25 mouse cellular contexts compared by ENCODE assay signal in the genomic region with DNA sequence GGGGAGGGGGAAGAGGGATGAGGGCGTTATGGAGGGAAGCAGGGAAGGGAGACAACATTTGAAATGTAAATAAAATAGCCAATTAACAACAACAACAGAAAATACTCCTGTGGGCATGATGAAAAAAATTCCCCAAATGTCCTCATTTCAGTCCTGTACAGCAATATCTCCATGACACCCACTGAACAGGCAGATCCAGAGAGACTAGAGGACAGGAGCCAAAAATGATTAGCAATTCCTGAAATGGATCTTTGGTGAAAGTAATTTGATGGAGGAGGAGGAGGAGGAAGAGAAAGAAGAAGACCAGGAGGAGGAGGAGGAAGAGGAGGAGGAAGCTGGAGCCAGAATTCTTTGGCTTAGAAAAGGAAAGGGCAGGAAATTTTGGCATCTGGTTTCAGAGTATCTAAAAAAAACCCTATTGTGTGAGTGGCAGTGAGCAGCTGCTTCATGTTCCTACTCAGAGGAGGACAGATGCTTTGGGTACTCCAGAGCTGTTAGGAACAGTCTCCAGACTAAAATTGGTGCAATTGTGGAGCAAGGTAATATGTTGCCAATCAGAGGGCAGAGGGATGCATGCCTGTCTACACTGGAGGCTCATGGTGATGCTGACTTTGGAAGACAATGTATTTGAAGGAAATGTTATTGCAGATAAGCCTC.
DNase-seq lines count a peak whose midpoint lies in the region; ATAC-seq and TF ChIP-seq lines count a peak whose summit lies in the region.
"Had no signal": no experiment of that assay in that cellular context is flagged by ENCODE, and none has a peak within 500 bp of the region (broad histone marks: within the 10 kb centered on the region; RNA-seq: fewer than 3 reads in every experiment).

No protein-coding gene starts in this region.

- TF ChIP-seq EP300 in lung, postnatal 0 days (IDR thresholded peaks at IDR 0.05), result no peak

- H3K4me3 ChIP-seq in lung, postnatal 0 days (ENCODE audit: low read depth, low read length), result no peak overlapping the region
- no peak overlapping the region for H3K4me3 ChIP-seq in myocyte
- H3K4me3 ChIP-seq: erythroblast, embryonic 14.5 days; forebrain, embryonic 13.5 days; intestine, embryonic 15.5 days; limb, embryonic 10.5 days; midbrain, embryonic 10.5 days had no signal

- no peaks in the 10 kb centered on the region for H3K9me3 ChIP-seq in lung, postnatal 0 days (ENCODE audit: low read length)
- H3K9me3 ChIP-seq: forebrain, embryonic 13.5 days; intestine, embryonic 15.5 days; limb, embryonic 10.5 days; midbrain, embryonic 10.5 days had no signal

- DNase-seq in frontal cortex, adult 2 months (ENCODE audit: extremely low spot score in 1 of 2, low spot score in 1 of 2), result peak; percentile 27 to 44
- DNase-seq in frontal cortex, postnatal 14 days (ENCODE audit: low spot score in 2 of 2), result no peak
- DNase-seq in lung, postnatal 0 days (ENCODE audit: low spot score), result peak; percentile 31
- DNase-seq in lung, postnatal 25 days (ENCODE audit: low spot score), result no peak
- DNase-seq in layer of hippocampus, adult 8-10 months (ENCODE audit: low spot score in 2 of 2), result peak; percentile 38 to 52
- no peak for DNase-seq in adrenal gland, adult 2 months
- DNase-seq: adrenal gland, postnatal 25 days; cerebellum, adult 8-10 months; heart, adult 11 months; heart, postnatal 36 days; kidney, adult 9 months; kidney, postnatal 25 days; lung, adult 18-20 months; retina, postnatal 1 day had no signal

- H3ac ChIP-seq in myocyte (ENCODE audit: control insufficient read depth, insufficient read length), result no peak overlapping the region

- H3K27ac ChIP-seq in lung, postnatal 0 days (ENCODE audit: low read length), result no peak overlapping the region
- H3K27ac ChIP-seq: forebrain, embryonic 13.5 days; hindbrain, embryonic 14.5 days; intestine, embryonic 15.5 days; limb, embryonic 10.5 days; macrophage; midbrain, embryonic 10.5 days had no signal

- no peaks in the 10 kb centered on the region for H3K4me1 ChIP-seq in lung, postnatal 0 days (ENCODE audit: insufficient read depth, low read depth, low read length)
- H3K4me1 ChIP-seq: forebrain, embryonic 13.5 days; intestine, embryonic 15.5 days; limb, embryonic 10.5 days; midbrain, embryonic 10.5 days had no signal

- H3K9ac ChIP-seq in lung, postnatal 0 days (replicated peaks; ENCODE audit: low read depth), result no peak overlapping the region
- H3K9ac ChIP-seq: forebrain, embryonic 13.5 days; hindbrain, embryonic 14.5 days; intestine, embryonic 15.5 days had no signal

- H3K4me2 ChIP-seq in lung, postnatal 0 days (replicated peaks; ENCODE audit: low read depth, low read length), result no peak overlapping the region
- H3K4me2 ChIP-seq in myocyte (ENCODE audit: low read depth), result peak overlapping the region; percentile 51
- H3K4me2 ChIP-seq: forebrain, embryonic 13.5 days; hindbrain, embryonic 14.5 days; intestine, embryonic 15.5 days; liver, embryonic 11.5 days had no signal

- ATAC-seq in lung, postnatal 0 days, result no peak
- ATAC-seq in inflammation-experienced regulatory T-cells, adult 6 months, result no peak
- ATAC-seq: forebrain, embryonic 13.5 days; intestine, embryonic 15.5 days had no signal

- H3K79me2 ChIP-seq in myocyte (ENCODE audit: control insufficient read depth, insufficient read depth), result no peaks in the 10 kb centered on the region

- H3K36me3 ChIP-seq in lung, postnatal 0 days (ENCODE audit: insufficient read depth, low read length), result no peaks in the 10 kb centered on the region
- no peaks in the 10 kb centered on the region for H3K36me3 ChIP-seq in myocyte (ENCODE audit: control insufficient read depth, insufficient read depth)
- H3K36me3 ChIP-seq: intestine, embryonic 15.5 days; limb, embryonic 10.5 days; midbrain, embryonic 10.5 days had no signal

- WGBS in lung, postnatal 0 days, result 67% methylated on average over 1 of the region's 1 CpGs

- no peak for TF ChIP-seq POLR2A in myocyte (IDR thresholded peaks at IDR 0.05; ENCODE audit: insufficient read length, low read depth)

- H3K27me3 ChIP-seq in lung, postnatal 0 days (replicated peaks; ENCODE audit: insufficient read depth, low read length), result no peaks in the 10 kb centered on the region
- no peaks in the 10 kb centered on the region for H3K27me3 ChIP-seq in myocyte (ENCODE audit: control insufficient read depth, insufficient read depth, insufficient read length)
- H3K27me3 ChIP-seq: CH12.LX; forebrain, embryonic 13.5 days; intestine, embryonic 15.5 days had no signal

- no peak for TF ChIP-seq CTCF in lung, postnatal 0 days (IDR thresholded peaks at IDR 0.05)

TF ChIP-seq in myocyte, 11 proteins besides CTCF, POLR2A, EP300 and RAD21:
- TF ChIP-seq REST (IDR thresholded peaks at IDR 0.05; ENCODE audit: insufficient read depth, insufficient read length) (no peak), MAX (IDR thresholded peaks at IDR 0.05; ENCODE audit: low read depth) (no peak), POLR2AphosphoS2 (IDR thresholded peaks at IDR 0.05; ENCODE audit: insufficient read length, low read depth) (no peak), TCF12 (IDR thresholded peaks at IDR 0.05; ENCODE audit: insufficient read depth, poor library complexity, severe bottlenecking) (peak; percentile 55), TCF3 (IDR thresholded peaks at IDR 0.05; ENCODE audit: insufficient read length, low read depth) (no peak), USF1 (IDR thresholded peaks at IDR 0.05; ENCODE audit: low read depth) (no peak), MYOG (IDR thresholded peaks at IDR 0.05; ENCODE audit: control insufficient read depth in 1 of 3, insufficient read depth in 1 of 3, insufficient read length in 2 of 3, low read depth in 2 of 3) (peak in 1 of 3 experiments; percentile 77), MYOD1 (IDR thresholded peaks at IDR 0.05; ENCODE audit: control insufficient read depth in 1 of 3, insufficient read length in 2 of 3, low read depth in 2 of 3) (peak; percentile 92 to 97 (median 96))

Comparison
In these comparisons a context has a peak if more than half of its experiments do, and no peak if none do; other contexts are left out.
1. DNase-seq: peak in frontal cortex, adult 2 months (2 of 2), lung, postnatal 0 days (single experiment) and layer of hippocampus, adult 8-10 months (2 of 2); none in frontal cortex, postnatal 14 days (0 of 2), lung, postnatal 25 days (single experiment) and adrenal gland, adult 2 months (single experiment).